Mouse (Mus musculus) forebrain, postnatal 0 days (tissue): Measurements from ENCODE around the gene Pde1c. TPM values are rescaled to one million over a fixed set of nuclear protein-coding genes. Genes with fewer than 3 reads are reported as not detected.

Experiments
- ATAC-seq: fragments of 200-750 bp; cut with Nextera tagmentation; 2 replicates; pipeline ENCODE4 v1.8.0; 2017; ENCODE audit warnings: mild to moderate bottlenecking, moderate library complexity
- DNase-seq: peaks from one replicate; pipeline ENCODE4 v3.0.0-alpha.2; 2015
- H3K27ac ChIP-seq: fragments of 300-500 bp; sonication (generic); 2 replicates; pipeline ENCODE4 v1.5.1; 2014; ENCODE audit warnings: low read depth, mild to moderate bottlenecking, antibody characterized with exemption, low read length, moderate library complexity, mixed read lengths
- H3K27me3 ChIP-seq: fragments of 300-500 bp; sonication (generic); 2 replicates; pipeline ENCODE4 v1.6.1; 2014; ENCODE audit warnings: mild to moderate bottlenecking, low read length, mixed read lengths; ENCODE audit not compliant: insufficient read depth
- H3K36me3 ChIP-seq: fragments of 300-500 bp; sonication (generic); 2 replicates; pipeline ENCODE4 v1.6.1; 2014; ENCODE audit warnings: mild to moderate bottlenecking, moderate library complexity; ENCODE audit not compliant: insufficient read depth
- H3K4me1 ChIP-seq: fragments of 300-500 bp; sonication (generic); 2 replicates; pipeline ENCODE4 v1.6.1; 2014; ENCODE audit warnings: antibody characterized with exemption; ENCODE audit not compliant: insufficient read depth
- H3K4me2 ChIP-seq: fragments of 300-500 bp; sonication (generic); 2 replicates; pipeline ENCODE4 v1.6.1; 2014; ENCODE audit warnings: low read depth, mild to moderate bottlenecking, moderate library complexity
- H3K4me3 ChIP-seq: fragments of 300-500 bp; sonication (generic); 2 replicates; pipeline ENCODE4 v1.5.1; 2014; ENCODE audit warnings: low read depth, low read length, mixed read lengths
- H3K9ac ChIP-seq: fragments of 300-500 bp; sonication (generic); 2 replicates; pipeline ENCODE4 v1.6.1; 2014; ENCODE audit warnings: mild to moderate bottlenecking
- H3K9me3 ChIP-seq: fragments of 300-500 bp; sonication (generic); 2 replicates; pipeline ENCODE4 v1.6.1; 2016; ENCODE audit warnings: low read length
- CTCF ChIP-seq: sonication (generic); IDR thresholded peaks from 2 replicates; pipeline ENCODE4 v1.5.1; 2016; ENCODE audit warnings: antibody characterized with exemption, control low read depth, low read depth
- WGBS: fragments of 180-500 bp; shearing (Covaris S2); extraction: QIAGEN DNeasy Blood & Tissue Kit; methylation state at CpG from one replicate; pipeline ENCODE4 v1.1.7; 2014; 5-methylcytosine and 5-hydroxymethylcytosine counted together
- polyA plus RNA-seq: library from polyadenylated mRNA; unstranded; fragments of >200 nt; fragmentation: Nextera tagmentation; extraction: Ambion mirVana; gene quantifications from 2 replicates; pipeline ENCODE4 v1.2.1, GENCODE M21; 2015
- total RNA-seq: library from RNA; depleted of rRNA; stranded (reverse); fragments of >200 nt; gene quantifications from 2 replicates; pipeline ENCODE4 v1.2.3, GENCODE M21; 2014

Gene Pde1c
- total and polyA plus RNA-seq, 2 experiments from 2014 or later: 5.7 to 15.5 TPM

- no peak overlapping the region for H3K4me3 ChIP-seq
- H3K36me3 ChIP-seq: no peaks in the 10 kb centered on the region
- DNase-seq (no peak), ATAC-seq (no peak)
- no peak for TF ChIP-seq CTCF
- H3K9me3 ChIP-seq: no peaks in the 10 kb centered on the region
- H3K4me2 ChIP-seq: no peak overlapping the region
- no peaks in the 10 kb centered on the region for H3K4me1 ChIP-seq
- 41% methylated on average over 1 of the region's 1 CpGs for WGBS
- H3K9ac ChIP-seq: no peak overlapping the region
- no peak overlapping the region for H3K27ac ChIP-seq
- no peaks in the 10 kb centered on the region for H3K27me3 ChIP-seq
Measured at GRCm38 (mm10) chr6:56191426-56192140, 377.3 kb downstream of the Pde1c start.

GRCm38 (mm10) chr6:56176485-56176884, 392.4 kb downstream of the Pde1c start:
- Histone ChIP-seq H3K9ac (no peak overlapping the region), H3K4me1 (no peaks in the 10 kb centered on the region), H3K4me3 (no peak overlapping the region), H3K27me3 (no peaks in the 10 kb centered on the region), H3K36me3 (no peaks in the 10 kb centered on the region), H3K9me3 (no peaks in the 10 kb centered on the region), H3K27ac (no peak overlapping the region), H3K4me2 (no peak overlapping the region)
- ATAC-seq: no peak
- TF ChIP-seq CTCF: no peak
- no peak for DNase-seq
- WGBS: 88% methylated on average over 2 of the region's 2 CpGs

GRCm38 (mm10) chr6:56172172-56172571, 396.7 kb downstream of the Pde1c start:
- Histone ChIP-seq H3K27ac (no peak overlapping the region), H3K4me2 (no peak overlapping the region), H3K4me1 (no peaks in the 10 kb centered on the region), H3K4me3 (no peak overlapping the region), H3K9ac (no peak overlapping the region), H3K9me3 (no peaks in the 10 kb centered on the region), H3K36me3 (no peaks in the 10 kb centered on the region), H3K27me3 (no peaks in the 10 kb centered on the region)
- DNase-seq (no peak), ATAC-seq (no peak)
- 87% methylated on average over 2 of the region's 2 CpGs for WGBS
- no peak for TF ChIP-seq CTCF

- no peak overlapping the region for H3K4me2 ChIP-seq
- no peak for TF ChIP-seq CTCF
- no peak for ATAC-seq
- no peak overlapping the region for H3K4me3 ChIP-seq
- no peaks in the 10 kb centered on the region for H3K36me3 ChIP-seq
- no peak overlapping the region for H3K27ac ChIP-seq
- no peaks in the 10 kb centered on the region for H3K27me3 ChIP-seq
- no peak overlapping the region for H3K9ac ChIP-seq
- H3K4me1 ChIP-seq: no peaks in the 10 kb centered on the region
- WGBS: 87% methylated on average over 2 of the region's 2 CpGs
- no peaks in the 10 kb centered on the region for H3K9me3 ChIP-seq
- DNase-seq: peak; percentile 2
Measured at GRCm38 (mm10) chr6:56168736-56169135, 400.2 kb downstream of the Pde1c start.

GRCm38 (mm10) chr6:56158217-56158616, 410.7 kb downstream of the Pde1c start:
- Histone ChIP-seq H3K4me3 (no peak overlapping the region), H3K4me1 (no peaks in the 10 kb centered on the region), H3K4me2 (no peak overlapping the region), H3K9ac (no peak overlapping the region), H3K9me3 (no peaks in the 10 kb centered on the region), H3K27ac (no peak overlapping the region), H3K27me3 (no peaks in the 10 kb centered on the region), H3K36me3 (no peaks in the 10 kb centered on the region)
- DNase-seq: no peak
- no peak for TF ChIP-seq CTCF
- WGBS: 73% methylated on average over 1 of the region's 1 CpGs
- ATAC-seq: no peak

- DNase-seq (no peak), ATAC-seq (no peak)
- Histone ChIP-seq H3K9me3 (no peaks in the 10 kb centered on the region), H3K36me3 (no peaks in the 10 kb centered on the region), H3K4me2 (no peak overlapping the region), H3K27me3 (no peaks in the 10 kb centered on the region), H3K9ac (no peak overlapping the region), H3K27ac (no peak overlapping the region), H3K4me3 (no peak overlapping the region), H3K4me1 (no peaks in the 10 kb centered on the region)
- TF ChIP-seq CTCF: no peak
- 95% methylated on average over 3 of the region's 3 CpGs for WGBS
Measured at GRCm38 (mm10) chr6:56156836-56157235, 412.1 kb downstream of the Pde1c start.

GRCm38 (mm10) chr6:56130493-56131159, 438.3 kb downstream of the Pde1c start:
- ATAC-seq (no peak), DNase-seq (peak; percentile 4)
- Histone ChIP-seq H3K9ac (no peak overlapping the region), H3K4me3 (no peak overlapping the region), H3K27ac (no peak overlapping the region), H3K27me3 (no peaks in the 10 kb centered on the region), H3K9me3 (no peaks in the 10 kb centered on the region), H3K4me1 (no peaks in the 10 kb centered on the region), H3K4me2 (no peak overlapping the region), H3K36me3 (no peaks in the 10 kb centered on the region)
- WGBS: 55% methylated on average over 3 of the region's 3 CpGs
- no peak for TF ChIP-seq CTCF
